Mouse (Mus musculus) thymus, adult 2 months (tissue): ENCODE results near the gene Gsx1.

ENCODE experiments used
- CTCF ChIP-seq: fragments of 200-500 bp; IDR thresholded peaks from 2 replicates; pipeline ENCODE4 v1.5.1; 2012; ENCODE audit warnings: mild to moderate bottlenecking, control low read depth, low read length, moderate library complexity, borderline replicate concordance; ENCODE audit not compliant: control insufficient read depth, poor library complexity, insufficient read depth; ENCODE audit errors: extremely low read depth
- POLR2A ChIP-seq: fragments of 200-500 bp; IDR thresholded peaks from 2 replicates; pipeline ENCODE4 v1.6.1; 2012; ENCODE audit warnings: mild to moderate bottlenecking, low read length, control low read depth, moderate library complexity; ENCODE audit not compliant: control insufficient read depth, poor library complexity, insufficient read depth; ENCODE audit errors: extremely low read depth

DNA sequence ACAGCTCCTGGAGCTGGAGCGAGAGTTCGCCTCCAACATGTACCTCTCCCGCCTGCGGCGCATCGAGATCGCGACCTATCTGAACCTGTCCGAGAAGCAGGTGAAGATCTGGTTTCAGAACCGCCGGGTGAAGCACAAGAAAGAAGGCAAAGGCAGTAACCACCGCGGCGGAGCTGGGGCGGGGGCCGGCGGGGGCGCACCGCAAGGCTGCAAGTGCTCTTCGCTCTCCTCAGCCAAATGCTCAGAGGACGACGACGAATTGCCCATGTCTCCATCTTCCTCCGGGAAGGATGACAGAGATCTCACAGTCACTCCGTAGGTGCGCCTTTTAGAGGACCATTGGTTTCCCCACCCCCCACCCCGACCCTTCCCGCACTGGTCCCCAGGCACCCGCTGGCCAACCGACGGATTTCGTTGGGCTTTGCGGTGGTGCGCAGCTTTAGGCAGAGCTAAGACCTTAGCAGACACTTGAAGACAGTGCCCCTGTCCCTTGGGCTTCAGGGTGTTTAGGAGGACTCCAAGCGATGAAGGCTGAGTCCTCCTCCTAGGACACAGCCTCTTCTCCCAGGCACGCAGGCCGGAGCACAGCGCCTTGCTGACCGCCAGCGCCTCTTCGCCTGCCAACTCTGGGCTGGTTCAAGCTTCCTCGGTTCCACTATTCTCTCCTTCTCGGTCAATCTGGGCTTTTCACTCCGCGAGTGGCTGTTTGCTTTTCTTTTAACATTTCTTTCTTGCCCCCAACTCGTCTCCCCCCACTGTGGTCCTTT is 1.5 kb downstream of the Gsx1 start:
- TF ChIP-seq CTCF (no peak), POLR2A (no peak)
